ENCODE assay signal across 9 mouse cellular contexts in genomic region chr8:84702963-84703465, GRCm38 (mm10). TPM values are rescaled to one million over a fixed set of nuclear protein-coding genes. Genes with fewer than 3 reads are reported as not detected.
DNase-seq lines count a peak whose midpoint lies in the region; ATAC-seq and TF ChIP-seq lines count a peak whose summit lies in the region.
"Had no signal": no experiment of that assay in that cellular context is flagged by ENCODE, and none has a peak within 500 bp of the region (broad histone marks: within the 10 kb centered on the region; RNA-seq: fewer than 3 reads in every experiment).

No protein-coding gene starts in this region.

- H3K36me3 ChIP-seq in lung, embryonic 15.5 days: peaks cover 15% of the 10 kb centered on the region
- peaks cover 20% of the 10 kb centered on the region for H3K36me3 ChIP-seq in hindbrain, embryonic 13.5 days
- H3K36me3 ChIP-seq in liver, postnatal 0 days (replicated peaks; ENCODE audit: insufficient read depth, low read length): peaks cover 28% of the 10 kb centered on the region

- WGBS in lung, embryonic 15.5 days: 80% methylated on average over 6 of the region's 6 CpGs
- WGBS in hindbrain, embryonic 13.5 days: 78% methylated on average over 6 of the region's 6 CpGs
- WGBS in liver, postnatal 0 days (ENCODE audit: insufficient replicate concordance): 31% methylated on average over 6 of the region's 6 CpGs

- intact Hi-C loops in left cerebral cortex, postnatal 4 days (cut with DNase I): no loop called here

- no peak for ATAC-seq in lung, embryonic 15.5 days (ENCODE audit: borderline replicate concordance, extremely low read depth, low FRiP score, low TSS enrichment)
- ATAC-seq in hindbrain, embryonic 13.5 days (ENCODE audit: low FRiP score): no peak
- no peak for ATAC-seq in liver, postnatal 0 days

- H3K27ac ChIP-seq in lung, embryonic 15.5 days: no peak overlapping the region; the same call in 1 of the 2 replicates
- no peak overlapping the region for H3K27ac ChIP-seq in hindbrain, embryonic 13.5 days
- peak overlapping the region; percentile 95 for H3K27ac ChIP-seq in liver, postnatal 0 days (ENCODE audit: low read depth)

- TF ChIP-seq EP300 in liver, postnatal 0 days (IDR thresholded peaks at IDR 0.05; ENCODE audit: low read depth): no peak

- H3K4me2 ChIP-seq in lung, embryonic 15.5 days: peak overlapping the region; percentile 58
- peak overlapping the region; percentile 35 for H3K4me2 ChIP-seq in hindbrain, embryonic 13.5 days
- H3K4me2 ChIP-seq in liver, postnatal 0 days (ENCODE audit: low read depth, low read length): peak overlapping the region; percentile 84

- peak; percentile 11 to 17 for DNase-seq in cerebellum, postnatal 25 days
- DNase-seq in cerebellum, adult 18-20 months: no peak
- no peak for DNase-seq in lung, postnatal 25 days (ENCODE audit: low spot score)
- DNase-seq in liver, postnatal 0 days: no peak
- DNase-seq in gastrocnemius, postnatal 10 days: no peak
- DNase-seq in left cerebral cortex, postnatal 4 days: no peak
- DNase-seq: kidney, postnatal 25 days had no signal

- TF ChIP-seq CTCF in liver, postnatal 0 days (IDR thresholded peaks at IDR 0.05; ENCODE audit: low read depth): no peak

- H3K4me3 ChIP-seq in lung, embryonic 15.5 days: peak overlapping the region; percentile 28
- H3K4me3 ChIP-seq in hindbrain, embryonic 13.5 days: no peak overlapping the region
- H3K4me3 ChIP-seq in liver, postnatal 0 days (ENCODE audit: low read depth, low read length): peak overlapping the region; percentile 66

- H3K4me1 ChIP-seq in lung, embryonic 15.5 days: peaks cover 68% of the 10 kb centered on the region
- H3K4me1 ChIP-seq in hindbrain, embryonic 13.5 days (replicated peaks): peaks cover 49% of the 10 kb centered on the region
- peaks cover 70% of the 10 kb centered on the region for H3K4me1 ChIP-seq in liver, postnatal 0 days (ENCODE audit: insufficient read depth)

- no peak overlapping the region for H3K9ac ChIP-seq in lung, embryonic 15.5 days
- H3K9ac ChIP-seq in hindbrain, embryonic 13.5 days: no peak overlapping the region
- peak overlapping the region; percentile 77 for H3K9ac ChIP-seq in liver, postnatal 0 days (replicated peaks)

- H3K27me3 ChIP-seq in lung, embryonic 15.5 days: peaks cover 31% of the 10 kb centered on the region
- H3K27me3 ChIP-seq in hindbrain, embryonic 13.5 days: peaks cover 78% of the 10 kb centered on the region
- no peaks in the 10 kb centered on the region for H3K27me3 ChIP-seq in liver, postnatal 0 days (ENCODE audit: insufficient read depth, low read length)

- H3K9me3 ChIP-seq in lung, embryonic 15.5 days: no peaks in the 10 kb centered on the region
- H3K9me3 ChIP-seq in hindbrain, embryonic 13.5 days: no peaks in the 10 kb centered on the region
- H3K9me3 ChIP-seq in liver, postnatal 0 days (ENCODE audit: low read length): no peaks in the 10 kb centered on the region

RNA-seq across cellular contexts. Expression of gene Lyl1, which starts 1.8 kb away (rescaled TPM):
- polyA plus RNA-seq in lung, embryonic 15.5 days (2015; fragmentation: Nextera tagmentation; extraction: Ambion mirVana): 11.9 and 12.1 TPM in 2 replicates
- 3.9 and 4.2 TPM in 2 replicates for polyA plus RNA-seq in hindbrain, embryonic 13.5 days (2015; fragmentation: Nextera tagmentation; extraction: Ambion mirVana)
- 24.6 and 25.7 TPM in 2 replicates for polyA plus RNA-seq in liver, postnatal 0 days (2015; fragmentation: Nextera tagmentation; extraction: Ambion mirVana)
- total RNA-seq in gastrocnemius, postnatal 10 days (2021): 1 to 10 TPM; 3.3 to 5.4 TPM
- 1 to 10 TPM; 3.0 to 3.3 TPM for total RNA-seq in left cerebral cortex, postnatal 4 days (2021)

RNA-seq across cellular contexts. Expression of gene Nacc1, which starts 15.4 kb away (rescaled TPM):
- 20.2 and 21.6 TPM in 2 replicates for polyA plus RNA-seq in lung, embryonic 15.5 days (2015; fragmentation: Nextera tagmentation; extraction: Ambion mirVana)
- 13.7 and 14.4 TPM in 2 replicates for polyA plus RNA-seq in hindbrain, embryonic 13.5 days (2015; fragmentation: Nextera tagmentation; extraction: Ambion mirVana)
- polyA plus RNA-seq in liver, postnatal 0 days (2015; fragmentation: Nextera tagmentation; extraction: Ambion mirVana): 3.3 and 3.6 TPM in 2 replicates
- total RNA-seq in gastrocnemius, postnatal 10 days (2021): 10 to 100 TPM; 38.2 to 39.1 TPM
- 10 to 100 TPM; 68.4 to 72.1 TPM for total RNA-seq in left cerebral cortex, postnatal 4 days (2021)

RNA-seq across cellular contexts. Expression of gene Trmt1, which starts 16.9 kb away (rescaled TPM):
- 57.5 and 58.4 TPM in 2 replicates for polyA plus RNA-seq in lung, embryonic 15.5 days (2015; fragmentation: Nextera tagmentation; extraction: Ambion mirVana)
- 51.9 and 60.3 TPM in 2 replicates for polyA plus RNA-seq in hindbrain, embryonic 13.5 days (2015; fragmentation: Nextera tagmentation; extraction: Ambion mirVana)
- 21.3 TPM in 2 replicates for polyA plus RNA-seq in liver, postnatal 0 days (2015; fragmentation: Nextera tagmentation; extraction: Ambion mirVana)
- 10 to 100 TPM; 33.7 to 43.9 TPM for total RNA-seq in gastrocnemius, postnatal 10 days (2021)
- 100 to 1,000 TPM; 110 to 112 TPM for total RNA-seq in left cerebral cortex, postnatal 4 days (2021)

RNA-seq across cellular contexts. Expression of gene G430095P16Rik, which starts 19.8 kb away (rescaled TPM):
- polyA plus RNA-seq in lung, embryonic 15.5 days (2015; fragmentation: Nextera tagmentation; extraction: Ambion mirVana): 3.4 and 4.4 TPM in 2 replicates
- 1.0 and 2.3 TPM in 2 replicates for polyA plus RNA-seq in hindbrain, embryonic 13.5 days (2015; fragmentation: Nextera tagmentation; extraction: Ambion mirVana)
- 4.8 and 6.3 TPM in 2 replicates for polyA plus RNA-seq in liver, postnatal 0 days (2015; fragmentation: Nextera tagmentation; extraction: Ambion mirVana)
- 1 to 10 TPM; 2.2 to 2.8 TPM for total RNA-seq in gastrocnemius, postnatal 10 days (2021)
- total RNA-seq in left cerebral cortex, postnatal 4 days (2021): not detected

RNA-seq across cellular contexts. Expression of gene Ier2, which starts 40.4 kb away (rescaled TPM):
- 91.2 and 92.0 TPM in 2 replicates for polyA plus RNA-seq in lung, embryonic 15.5 days (2015; fragmentation: Nextera tagmentation; extraction: Ambion mirVana)
- 26.1 and 32.2 TPM in 2 replicates for polyA plus RNA-seq in hindbrain, embryonic 13.5 days (2015; fragmentation: Nextera tagmentation; extraction: Ambion mirVana)
- polyA plus RNA-seq in liver, postnatal 0 days (2015; fragmentation: Nextera tagmentation; extraction: Ambion mirVana): 32.3 and 32.9 TPM in 2 replicates
- 10 to 100 TPM; 10.9 to 17.6 TPM for total RNA-seq in gastrocnemius, postnatal 10 days (2021)
- total RNA-seq in left cerebral cortex, postnatal 4 days (2021): 10 to 100 TPM; 10.2 to 10.7 TPM

Comparison
In these comparisons a context has a peak if more than half of its experiments do, and no peak if none do; other contexts are left out.
1. DNase-seq: peak in cerebellum, postnatal 25 days (2 of 2); none in cerebellum, adult 18-20 months (0 of 2), lung, postnatal 25 days (single experiment), liver, postnatal 0 days (single experiment), gastrocnemius, postnatal 10 days (single experiment) and left cerebral cortex, postnatal 4 days (single experiment).
2. Peak in every context shown above with its lines, with median percentiles within 50 percentile points of each other: H3K4me2 ChIP-seq.